In the genomic region with DNA sequence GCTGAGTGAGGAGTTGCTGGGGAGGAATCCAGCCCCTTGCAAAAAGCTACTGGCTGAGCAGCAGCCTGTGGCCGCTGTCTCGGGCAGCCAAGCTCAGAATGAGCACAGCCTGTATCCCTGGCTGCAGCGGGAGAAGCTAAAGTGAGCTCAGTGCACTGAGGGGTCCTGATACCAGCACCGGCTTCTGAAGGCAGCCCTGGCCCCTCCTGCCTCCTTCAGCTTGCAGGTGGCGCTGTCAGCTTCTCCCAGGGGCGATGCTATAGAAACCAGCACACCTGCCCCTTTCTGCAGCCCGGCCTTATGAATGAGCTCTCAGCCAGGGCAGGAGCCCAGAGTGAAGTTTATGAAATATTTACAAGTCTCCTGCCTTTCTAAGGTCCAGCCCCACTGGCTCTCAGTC, we compare ENCODE assay signal across 15 mouse cellular contexts. TPM values are rescaled to one million over a fixed set of nuclear protein-coding genes. Genes with fewer than 3 reads are reported as not detected.
DNase-seq lines count a peak whose midpoint lies in the region; ATAC-seq lines count a peak whose summit lies in the region.
"Had no signal": no experiment of that assay in that cellular context is flagged by ENCODE, and none has a peak within 500 bp of the region (broad histone marks: within the 10 kb centered on the region; RNA-seq: fewer than 3 reads in every experiment).

A gene (minus strand): TSS at position 125 of the 400 bp plus-strand sequence.

- intact Hi-C loops in left cerebral cortex, postnatal 14 days (cut with DNase I) = no loop called here
- intact Hi-C loops in gastrocnemius, postnatal 36 days (cut with DNase I) = no loop called here

- peak within 1 kb of the TSS; percentile 31 for H3K4me2 ChIP-seq in heart, embryonic 13.5 days
- H3K4me2 ChIP-seq: neural tube, embryonic 15.5 days had no signal

- H3K27me3 ChIP-seq in heart, embryonic 13.5 days (replicated peaks) = peaks cover 14% of the 10 kb centered on the region
- H3K27me3 ChIP-seq in heart, embryonic 10.5 days (ENCODE audit: insufficient read depth, poor library complexity, severe bottlenecking) = 0 out of 2 replicates have a peak, but pooled peaks cover 7% of the 10 kb centered on the region
- H3K27me3 ChIP-seq: neural tube, embryonic 15.5 days had no signal

- no peaks in the 10 kb centered on the region for H3K36me3 ChIP-seq in heart, embryonic 13.5 days
- no peaks in the 10 kb centered on the region for H3K36me3 ChIP-seq in heart, embryonic 10.5 days
- H3K36me3 ChIP-seq: G1E; neural tube, embryonic 15.5 days had no signal

- 0 out of 2 replicates have a peak, but pooled peaks cover 12% of the 10 kb centered on the region for H3K4me1 ChIP-seq in heart, embryonic 13.5 days
- H3K4me1 ChIP-seq in heart, embryonic 10.5 days = no peaks in the 10 kb centered on the region

- H3K9me3 ChIP-seq in heart, embryonic 13.5 days = no peaks in the 10 kb centered on the region
- H3K9me3 ChIP-seq in heart, embryonic 10.5 days = no peaks in the 10 kb centered on the region
- H3K9me3 ChIP-seq: G1E; neural tube, embryonic 15.5 days had no signal

- no peak within 1 kb of the TSS for H3K4me3 ChIP-seq in heart, embryonic 13.5 days
- no peak within 1 kb of the TSS for H3K4me3 ChIP-seq in heart, embryonic 10.5 days
- H3K4me3 ChIP-seq: heart, adult 2 months; neural tube, embryonic 15.5 days had no signal

- WGBS in heart, embryonic 13.5 days = 34% methylated on average over 7 of the region's 7 CpGs
- WGBS in heart, embryonic 10.5 days = 29% methylated on average over 7 of the region's 7 CpGs

- no peak within 1 kb of the TSS for H3K9ac ChIP-seq in heart, embryonic 13.5 days
- H3K9ac ChIP-seq: neural tube, embryonic 15.5 days had no signal

- ATAC-seq in heart, embryonic 13.5 days (ENCODE audit: extremely low read depth, insufficient number of reproducible peaks, low FRiP score, low TSS enrichment) = no peak

- no peak for DNase-seq in heart, embryonic 10.5 days (ENCODE audit: low spot score)
- DNase-seq in testis, postnatal 14 days (ENCODE audit: low spot score) = peak; percentile 12
- DNase-seq in testis, postnatal 10 days (ENCODE audit: low spot score) = no peak
- DNase-seq in retina, postnatal 1 day = peak; percentile 6
- DNase-seq in left cerebral cortex, postnatal 14 days (ENCODE audit: low spot score in 2 of 2) = no peak
- no peak for DNase-seq in gastrocnemius, postnatal 36 days
- DNase-seq: cerebellum, adult 2 months; heart, adult 2 months; kidney, postnatal 36 days; lung, postnatal 36 days; right cerebral cortex, postnatal 14 days had no signal

- H3K27ac ChIP-seq in heart, embryonic 13.5 days (replicated peaks) = no peak within 1 kb of the TSS
- H3K27ac ChIP-seq in heart, embryonic 10.5 days = no peak within 1 kb of the TSS
- H3K27ac ChIP-seq: heart, adult 2 months; neural tube, embryonic 15.5 days had no signal

RNA-seq across cellular contexts. Expression of the gene that starts here (rescaled TPM):
- polyA plus RNA-seq in heart, embryonic 13.5 days (2015; fragmentation: Nextera tagmentation; extraction: Ambion mirVana) = 0.04 and 0.09 TPM in 2 replicates
- 0.15 and 0.16 TPM in 2 replicates for polyA plus RNA-seq in heart, embryonic 10.5 days (2016; fragmentation: Nextera tagmentation; extraction: Ambion mirVana)
- 1 to 10 TPM; 4.6 to 5.1 TPM for total RNA-seq in left cerebral cortex, postnatal 14 days (2021)
- not detected for total RNA-seq in gastrocnemius, postnatal 36 days (2021)
- total RNA-seq: heart, adult 2 months; monocyte, adult 5-6 weeks had no signal
- polyA plus RNA-seq: G1E; heart, adult 2 months had no signal

Comparison
In these comparisons a context has a peak if more than half of its experiments do, and no peak if none do; other contexts are left out.
1. RNA of the gene that starts here (total RNA-seq): 4.6 to 5.1 TPM in left cerebral cortex, postnatal 14 days; not detected in gastrocnemius, postnatal 36 days; every median in the first group is over 4 times any median in the second.
2. DNase-seq: peak in testis, postnatal 14 days (single experiment) and retina, postnatal 1 day (single experiment); none in heart, embryonic 10.5 days (single experiment), testis, postnatal 10 days (single experiment), left cerebral cortex, postnatal 14 days (0 of 2) and gastrocnemius, postnatal 36 days (0 of 2).